Mouse (Mus musculus) gastrocnemius, adult 2 months (tissue): ENCODE measurements at regions not wholly inside any gene's neighbourhood (a gene's known extent, or its start where the extent isn't known, plus 50 kb on each side); places are given as distances from the start of the nearest gene placed in this dataset.

ENCODE experiments used
- DNase-seq: peaks from one replicate; pipeline ENCODE4 v3.0.0; 2022
- H3K27ac ChIP-seq: fragments of 200-600 bp; 2 replicates; pipeline ENCODE4 v1.8.1; 2022; ENCODE audit warnings: mild to moderate bottlenecking
- H3K4me3 ChIP-seq: fragments of 200-600 bp; 2 replicates; pipeline ENCODE4 v1.8.1; 2022; ENCODE audit warnings: mild to moderate bottlenecking, moderate library complexity
- CTCF ChIP-seq: fragments of 200-600 bp; IDR thresholded peaks from 2 replicates; pipeline ENCODE4 v1.8.1; 2022; ENCODE audit warnings: antibody characterized with exemption, mild to moderate bottlenecking, moderate library complexity
- intact Hi-C: fragments of 180-260 bp; cut with DNase I; formaldehyde crosslinking; loops from one replicate; pipeline ENCODE4 v1.15.1; 2025

DNA sequence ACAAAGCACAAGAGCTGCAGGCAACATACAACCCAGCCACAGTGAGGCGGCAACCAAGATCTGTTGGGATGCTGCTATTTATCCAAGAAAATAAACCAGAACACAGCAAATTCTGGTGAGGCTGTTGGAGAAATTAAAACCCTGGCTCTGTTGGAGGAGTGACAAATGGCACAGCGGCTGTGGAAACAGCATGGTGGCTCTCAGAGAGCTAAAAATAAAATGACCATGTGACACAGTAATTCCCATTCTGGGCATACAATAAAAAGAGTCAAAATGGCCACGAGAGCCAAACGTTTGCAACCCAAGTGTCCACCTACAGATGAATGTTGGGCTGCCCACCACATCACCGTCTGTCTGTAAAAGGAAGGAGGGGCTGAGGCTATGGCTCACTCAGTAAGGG is 55.9 kb upstream of the Zdhhc25 start:
- Histone ChIP-seq H3K4me3 (no peak overlapping the region), H3K27ac (no peak overlapping the region)
- no peak for TF ChIP-seq CTCF
- DNase-seq, result no peak
- intact Hi-C loops, result no loop called here

GRCm38 (mm10) chr15:88548261-88548660 is 51.8 kb upstream of the Zdhhc25 start:
- TF ChIP-seq CTCF, result no peak
- no peak for DNase-seq
- H3K4me3 ChIP-seq, result no peak overlapping the region
- H3K27ac ChIP-seq, result no peak overlapping the region
- intact Hi-C loops, result no loop called here
